Mouse (Mus musculus) lung, adult 2 months (tissue): ENCODE measurements around the gene Kcna6.

ENCODE experiments used
- CTCF ChIP-seq: fragments of 200-500 bp; IDR thresholded peaks from 2 replicates; pipeline ENCODE4 v1.5.1; 2011; ENCODE audit warnings: mild to moderate bottlenecking, low read length, control low read depth; ENCODE audit not compliant: insufficient read depth
- POLR2A ChIP-seq: fragments of 200-500 bp; IDR thresholded peaks from 2 replicates; pipeline ENCODE4 v1.6.1; 2011; ENCODE audit warnings: low read depth, mild to moderate bottlenecking, control low read depth, low read length, borderline replicate concordance; ENCODE audit errors: extremely low read depth

DNA sequence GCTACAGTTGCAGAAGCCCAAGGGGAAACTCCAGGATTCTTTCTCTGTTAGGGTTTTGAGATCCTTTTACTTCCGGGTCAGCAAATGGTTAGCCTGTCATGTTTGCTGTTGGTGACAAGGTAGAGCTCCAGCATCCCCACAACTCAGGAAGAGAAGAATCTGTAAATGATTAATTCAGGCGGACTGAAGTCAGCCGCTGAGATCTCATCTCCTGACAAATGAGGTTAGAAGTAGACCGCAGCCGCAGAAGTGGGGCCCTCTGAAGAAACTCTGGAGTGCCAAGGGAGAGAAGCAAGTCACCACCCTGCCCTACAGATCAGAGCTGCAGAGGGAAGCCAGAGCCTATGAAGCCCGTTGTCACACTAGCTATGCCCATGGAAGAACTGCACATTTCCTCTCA lies 37.4 kb upstream of the Kcna6 start:
- TF ChIP-seq CTCF (no peak), POLR2A (no peak)
